Mouse (Mus musculus): ENCODE measurements around the gene Dlec1. TPM values are rescaled to one million over a fixed set of nuclear protein-coding genes. Genes with fewer than 3 reads are reported as not detected.

Dlec1 gene
- polyA plus RNA-seq, 1 experiment: 2.4 TPM

GRCm38 (mm10) chr9:119091581-119092310 lies 10.5 kb upstream of the Dlec1 start:
- no peak overlapping the region for H3K9ac ChIP-seq (ENCODE audit: low read depth, poor library complexity, severe bottlenecking)
- peaks cover 16% of the 10 kb centered on the region for H3K4me1 ChIP-seq (ENCODE audit: control insufficient read depth, insufficient read depth, low read length)
- H3K27ac ChIP-seq (ENCODE audit: insufficient read depth, low read length): no peak overlapping the region
- H3K4me3 ChIP-seq (ENCODE audit: low read depth, low read length): 0 out of 2 replicates have a peak overlapping the region, but pooled peaks have one; percentile 20
- TF ChIP-seq EP300 (IDR thresholded peaks at IDR 0.05; ENCODE audit: insufficient read depth, low read depth, low read length) (0 out of 2 replicates have a peak, but pooled peaks have one; percentile 6), POLR2A (IDR thresholded peaks at IDR 0.05; ENCODE audit: insufficient read depth, low read length) (no peak), CTCF (IDR thresholded peaks at IDR 0.05; ENCODE audit: low read depth, low read length) (no peak)
- H3K27me3 ChIP-seq (ENCODE audit: control insufficient read depth, insufficient read depth, low read length, poor library complexity, severe bottlenecking): no peaks in the 10 kb centered on the region
- no peaks in the 10 kb centered on the region for H3K9me3 ChIP-seq (replicated peaks; ENCODE audit: control insufficient read depth, insufficient read depth, low read length, poor library complexity, severe bottlenecking)
- no peaks in the 10 kb centered on the region for H3K36me3 ChIP-seq (ENCODE audit: control insufficient read depth, insufficient read depth, low read length, poor library complexity, severe bottlenecking)

GRCm38 (mm10) chr9:119092473-119093418 lies 9.5 kb upstream of the Dlec1 start:
- Histone ChIP-seq H3K9me3 (replicated peaks; ENCODE audit: control insufficient read depth, insufficient read depth, low read length, poor library complexity, severe bottlenecking) (no peaks in the 10 kb centered on the region), H3K27me3 (ENCODE audit: control insufficient read depth, insufficient read depth, low read length, poor library complexity, severe bottlenecking) (no peaks in the 10 kb centered on the region), H3K9ac (ENCODE audit: low read depth, poor library complexity, severe bottlenecking) (peak overlapping the region; percentile 40), H3K4me3 (ENCODE audit: low read depth, low read length) (peak overlapping the region; percentile 64), H3K4me1 (ENCODE audit: control insufficient read depth, insufficient read depth, low read length) (peaks cover 16% of the 10 kb centered on the region), H3K36me3 (ENCODE audit: control insufficient read depth, insufficient read depth, low read length, poor library complexity, severe bottlenecking) (no peaks in the 10 kb centered on the region), H3K27ac (ENCODE audit: insufficient read depth, low read length) (no peak overlapping the region)
- no peak for TF ChIP-seq CTCF (IDR thresholded peaks at IDR 0.05; ENCODE audit: low read depth, low read length)
- TF ChIP-seq POLR2A (IDR thresholded peaks at IDR 0.05; ENCODE audit: insufficient read depth, low read length): no peak
- no peak for TF ChIP-seq EP300 (IDR thresholded peaks at IDR 0.05; ENCODE audit: insufficient read depth, low read depth, low read length)

- Histone ChIP-seq H3K36me3 (ENCODE audit: control insufficient read depth, insufficient read depth, low read length, poor library complexity, severe bottlenecking) (no peaks in the 10 kb centered on the region), H3K4me1 (ENCODE audit: control insufficient read depth, insufficient read depth, low read length) (peaks cover 16% of the 10 kb centered on the region), H3K27me3 (ENCODE audit: control insufficient read depth, insufficient read depth, low read length, poor library complexity, severe bottlenecking) (no peaks in the 10 kb centered on the region), H3K4me3 (ENCODE audit: low read depth, low read length) (peak within 1 kb of the TSS; percentile 64), H3K27ac (ENCODE audit: insufficient read depth, low read length) (no peak within 1 kb of the TSS), H3K9me3 (replicated peaks; ENCODE audit: control insufficient read depth, insufficient read depth, low read length, poor library complexity, severe bottlenecking) (no peaks in the 10 kb centered on the region), H3K9ac (ENCODE audit: low read depth, poor library complexity, severe bottlenecking) (peak within 1 kb of the TSS; percentile 40)
- no peak for TF ChIP-seq POLR2A (IDR thresholded peaks at IDR 0.05; ENCODE audit: insufficient read depth, low read length)
- TF ChIP-seq EP300 (IDR thresholded peaks at IDR 0.05; ENCODE audit: insufficient read depth, low read depth, low read length): no peak
- TF ChIP-seq CTCF (IDR thresholded peaks at IDR 0.05; ENCODE audit: low read depth, low read length): no peak
Observed at GRCm38 (mm10) chr9:119093419-119094295, 8.6 kb upstream of the Dlec1 start, which contains the start of gene Plcd1. Plcd1 (minus strand) TSS chr9:119093502.

GRCm38 (mm10) chr9:119094462-119095109 lies 7.7 kb upstream of the Dlec1 start:
- Histone ChIP-seq H3K36me3 (ENCODE audit: control insufficient read depth, insufficient read depth, low read length, poor library complexity, severe bottlenecking) (no peaks in the 10 kb centered on the region), H3K27me3 (ENCODE audit: control insufficient read depth, insufficient read depth, low read length, poor library complexity, severe bottlenecking) (no peaks in the 10 kb centered on the region)
- no peak for TF ChIP-seq EP300 (IDR thresholded peaks at IDR 0.05; ENCODE audit: insufficient read depth, low read depth, low read length)
- TF ChIP-seq POLR2A (IDR thresholded peaks at IDR 0.05; ENCODE audit: insufficient read depth, low read length): no peak
- no peak for TF ChIP-seq CTCF (IDR thresholded peaks at IDR 0.05; ENCODE audit: low read depth, low read length)

More at GRCm38 (mm10) chr9:119094462-119095109, 7.7 kb upstream of the Dlec1 start:
- H3K9ac ChIP-seq (ENCODE audit: low read depth, poor library complexity, severe bottlenecking): no peak overlapping the region
- peaks cover 13% of the 10 kb centered on the region for H3K4me1 ChIP-seq (ENCODE audit: control insufficient read depth, insufficient read depth, low read length)
- no peak overlapping the region for H3K4me3 ChIP-seq (ENCODE audit: low read depth, low read length)
- no peak overlapping the region for H3K27ac ChIP-seq (ENCODE audit: insufficient read depth, low read length)
- no peaks in the 10 kb centered on the region for H3K9me3 ChIP-seq (replicated peaks; ENCODE audit: control insufficient read depth, insufficient read depth, low read length, poor library complexity, severe bottlenecking)

Data from ES-Bruce4 (cell line).